Mouse (Mus musculus) 416B (cell line): Measurements from ENCODE around the gene Nup188.

Experiments
- DNase-seq: peaks from one replicate; pipeline ENCODE4 v3.0.0; 2011; ENCODE audit warnings: low read depth

The Nup188 gene

DNA sequence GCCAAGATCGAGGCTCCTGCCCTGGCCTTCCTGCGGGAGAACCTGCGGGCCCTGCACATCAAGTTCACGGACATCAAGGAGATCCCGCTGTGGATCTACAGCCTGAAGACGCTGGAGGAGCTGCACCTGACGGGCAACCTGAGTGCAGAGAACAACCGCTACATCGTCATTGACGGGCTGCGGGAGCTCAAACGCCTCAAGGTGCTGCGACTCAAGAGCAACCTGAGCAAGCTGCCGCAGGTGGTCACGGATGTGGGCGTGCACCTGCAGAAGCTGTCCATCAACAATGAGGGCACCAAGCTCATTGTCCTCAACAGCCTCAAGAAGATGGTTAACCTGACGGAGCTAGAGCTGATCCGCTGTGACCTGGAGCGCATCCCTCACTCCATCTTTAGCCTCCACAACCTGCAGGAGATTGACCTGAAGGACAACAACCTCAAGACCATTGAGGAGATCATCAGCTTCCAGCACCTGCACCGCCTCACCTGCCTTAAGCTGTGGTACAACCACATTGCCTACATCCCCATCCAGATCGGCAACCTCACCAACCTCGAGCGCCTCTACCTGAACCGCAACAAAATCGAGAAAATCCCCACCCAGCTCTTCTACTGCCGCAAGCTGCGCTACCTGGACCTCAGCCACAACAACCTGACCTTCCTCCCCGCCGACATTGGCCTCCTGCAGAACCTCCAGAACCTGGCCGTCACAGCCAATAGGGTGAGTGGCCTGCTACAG, 29.4 kb upstream of the Nup188 start:
- DNase-seq: no peak

DNA sequence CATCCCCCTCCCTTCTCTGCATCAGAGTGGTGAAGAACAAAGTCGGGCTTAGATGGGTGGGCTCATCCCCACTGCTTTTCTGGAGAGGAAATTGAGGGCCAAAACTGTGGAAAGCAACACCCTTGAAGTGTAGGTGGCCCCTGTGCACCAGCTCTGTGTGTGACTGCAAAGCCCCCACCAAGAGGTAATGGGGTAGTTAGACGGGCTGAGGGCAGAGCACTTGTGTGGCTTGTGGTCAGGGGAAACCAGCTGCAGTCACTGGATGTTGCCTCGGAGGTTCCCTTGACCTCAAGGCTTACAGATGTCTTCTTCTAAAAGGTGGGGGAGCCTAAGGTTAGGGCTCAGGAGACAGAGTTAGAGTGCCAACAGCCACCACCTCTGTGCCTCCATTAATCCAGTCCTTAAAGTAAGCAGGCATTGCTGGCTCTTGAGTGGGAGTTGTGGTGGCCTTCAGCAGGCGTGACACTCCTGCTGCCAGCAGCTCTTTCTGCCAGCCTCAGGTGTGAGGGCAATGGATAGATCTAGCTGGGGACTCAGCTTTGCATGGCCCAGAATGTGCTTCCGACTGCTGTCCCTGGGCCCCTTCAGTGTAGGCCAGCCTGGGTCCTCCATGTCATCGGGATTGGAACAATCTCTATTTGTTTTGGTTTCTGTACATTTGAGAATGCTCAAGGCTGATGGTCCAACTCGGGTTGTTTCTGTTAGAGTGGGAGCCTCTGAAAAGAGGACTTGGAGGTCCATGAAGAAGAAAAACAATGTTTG, 28.3 kb upstream of the Nup188 start:
- peak; percentile 77 for DNase-seq

DNA sequence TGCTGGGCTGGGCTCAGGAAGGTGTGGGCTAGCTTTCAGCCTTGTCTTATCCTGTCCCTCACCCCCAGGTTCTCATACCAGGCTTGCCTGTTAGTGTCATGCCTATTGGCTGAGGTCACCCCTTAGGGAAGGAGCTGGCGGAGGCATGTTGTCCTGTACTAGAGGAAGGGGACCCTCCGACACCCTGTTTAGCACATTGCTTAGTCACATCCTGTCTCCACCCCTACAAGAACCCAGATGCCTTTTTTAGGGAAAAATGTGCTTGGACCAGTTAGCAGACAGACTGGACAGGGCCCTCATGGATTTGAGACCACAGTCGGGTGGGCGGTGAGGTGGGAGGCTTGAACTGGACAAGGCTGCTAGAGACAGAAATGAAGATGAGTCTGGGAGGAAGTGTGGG, 27.6 kb upstream of the Nup188 start:
- DNase-seq: peak; percentile 62

GRCm38 (mm10) chr2:30259131-30260064, 26.8 kb upstream of the Nup188 start:
- no peak for DNase-seq

GRCm38 (mm10) chr2:30261064-30261736, 25.0 kb upstream of the Nup188 start:
- peak; percentile 59 for DNase-seq

- DNase-seq: no peak
Measured at GRCm38 (mm10) chr2:30261921-30262839, 24.0 kb upstream of the Nup188 start.

DNA sequence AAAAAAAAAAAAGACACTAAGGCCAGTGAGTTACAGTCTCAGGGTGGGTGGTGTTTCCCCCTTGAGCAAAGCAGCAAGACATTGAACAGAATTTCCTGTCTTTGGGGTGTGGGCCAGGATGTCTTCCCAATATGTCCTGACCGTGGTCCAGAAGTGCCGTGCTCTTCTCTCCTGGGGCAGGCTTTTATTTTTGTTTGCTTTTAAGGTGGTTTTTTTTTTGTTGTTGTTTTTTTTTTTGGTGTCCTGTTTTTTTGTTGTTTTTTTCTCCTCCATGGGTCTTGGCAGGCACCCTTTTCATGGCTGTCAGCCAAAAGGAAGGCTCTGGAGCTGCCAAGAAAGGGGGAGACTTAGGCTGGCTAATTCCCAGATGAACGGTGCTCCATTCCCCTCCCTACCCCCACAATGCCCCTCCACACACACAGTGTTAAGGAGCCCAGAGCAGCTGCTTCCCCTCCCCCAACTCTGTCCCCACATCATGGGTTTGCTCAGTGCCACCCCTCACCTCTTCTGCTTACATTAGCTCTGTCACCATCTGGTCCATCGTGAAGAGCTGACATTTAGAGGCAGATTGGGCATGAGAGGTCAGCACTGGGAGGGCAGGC, 23.3 kb upstream of the Nup188 start:
- no peak for DNase-seq

DNA sequence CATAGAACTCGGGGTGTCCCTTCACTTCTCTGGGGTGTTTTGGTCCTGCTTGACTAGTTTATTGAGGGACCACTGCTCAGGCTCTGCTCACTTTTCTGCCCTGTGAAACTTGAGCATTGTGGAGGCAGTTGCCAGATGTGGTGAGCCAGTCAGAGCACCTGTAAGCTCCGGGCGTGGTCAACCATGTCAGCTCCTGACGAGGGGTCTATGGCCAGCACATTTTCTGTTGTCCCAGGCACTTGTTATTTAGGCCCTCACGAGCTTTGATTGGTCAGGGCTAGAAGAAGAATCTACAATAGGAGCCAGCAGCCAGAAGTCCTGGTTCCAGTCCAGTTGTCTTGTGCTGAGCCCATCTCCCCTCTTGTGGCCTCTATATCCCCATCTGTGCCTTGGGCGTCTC, 22.4 kb upstream of the Nup188 start:
- DNase-seq: no peak

DNA sequence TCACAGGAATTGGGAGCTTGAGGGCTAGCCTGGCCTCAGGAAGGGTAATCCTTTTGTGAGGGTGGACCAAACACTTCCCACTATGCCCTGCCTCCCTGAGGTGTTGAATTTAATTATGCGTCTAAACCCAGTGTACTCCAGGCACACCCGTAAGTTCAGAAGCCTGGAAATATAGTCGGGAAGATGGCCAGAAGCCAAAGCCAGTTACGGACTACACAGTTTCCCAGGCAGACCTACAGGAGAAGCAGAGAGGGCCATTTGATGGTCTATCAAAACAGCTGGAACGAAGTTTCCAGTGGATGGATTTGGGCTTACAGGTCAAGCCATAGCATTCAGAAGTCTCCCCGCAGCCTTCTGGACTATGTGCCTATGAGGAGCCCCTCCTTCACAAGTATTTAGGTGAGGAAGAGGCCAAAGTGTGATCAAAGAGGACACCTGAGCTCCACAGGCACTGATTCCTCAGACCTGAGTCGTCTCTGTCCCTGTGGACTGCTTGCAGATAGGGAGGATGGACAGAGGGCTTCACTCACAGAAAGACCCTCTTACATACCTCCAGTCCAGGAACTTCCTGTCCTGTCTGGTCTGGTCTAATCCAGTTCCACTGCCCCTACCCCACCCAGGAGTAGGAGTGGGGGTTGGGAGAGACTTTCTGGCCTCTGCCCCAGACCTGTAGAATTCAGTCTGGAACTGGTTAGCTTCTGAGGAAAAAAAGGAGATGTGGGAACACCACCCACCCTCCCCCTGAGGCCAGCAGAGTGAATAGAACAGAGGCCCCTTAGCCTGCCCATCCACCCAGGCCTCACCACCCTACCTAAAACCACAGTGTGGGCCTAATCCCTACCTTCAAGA, 21.3 kb upstream of the Nup188 start:
- no peak for DNase-seq

- DNase-seq: no peak
Measured at GRCm38 (mm10) chr2:30265767-30266253, 20.4 kb upstream of the Nup188 start, which contains the start of gene Phyhd1. TSS of gene Phyhd1 (plus strand) at chr2:30266203.

GRCm38 (mm10) chr2:30266392-30266941, 19.7 kb upstream of the Nup188 start:
- DNase-seq: peak; percentile 57

DNA sequence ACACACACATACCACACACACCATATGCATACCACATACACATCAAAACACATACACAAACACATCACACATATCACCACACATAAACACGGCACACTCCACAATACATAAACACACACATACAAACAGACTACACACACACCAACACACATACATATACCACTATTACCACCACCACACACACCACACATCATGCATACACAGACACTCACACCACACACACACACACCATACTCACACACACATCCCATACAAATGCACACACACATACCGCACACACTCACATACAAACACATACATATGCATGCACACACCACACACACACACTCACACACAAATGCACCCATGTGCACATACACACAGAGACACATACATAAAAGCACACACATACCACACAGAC, 18.7 kb upstream of the Nup188 start:
- no peak for DNase-seq

GRCm38 (mm10) chr2:30268371-30268770, 17.8 kb upstream of the Nup188 start:
- DNase-seq: no peak

DNA sequence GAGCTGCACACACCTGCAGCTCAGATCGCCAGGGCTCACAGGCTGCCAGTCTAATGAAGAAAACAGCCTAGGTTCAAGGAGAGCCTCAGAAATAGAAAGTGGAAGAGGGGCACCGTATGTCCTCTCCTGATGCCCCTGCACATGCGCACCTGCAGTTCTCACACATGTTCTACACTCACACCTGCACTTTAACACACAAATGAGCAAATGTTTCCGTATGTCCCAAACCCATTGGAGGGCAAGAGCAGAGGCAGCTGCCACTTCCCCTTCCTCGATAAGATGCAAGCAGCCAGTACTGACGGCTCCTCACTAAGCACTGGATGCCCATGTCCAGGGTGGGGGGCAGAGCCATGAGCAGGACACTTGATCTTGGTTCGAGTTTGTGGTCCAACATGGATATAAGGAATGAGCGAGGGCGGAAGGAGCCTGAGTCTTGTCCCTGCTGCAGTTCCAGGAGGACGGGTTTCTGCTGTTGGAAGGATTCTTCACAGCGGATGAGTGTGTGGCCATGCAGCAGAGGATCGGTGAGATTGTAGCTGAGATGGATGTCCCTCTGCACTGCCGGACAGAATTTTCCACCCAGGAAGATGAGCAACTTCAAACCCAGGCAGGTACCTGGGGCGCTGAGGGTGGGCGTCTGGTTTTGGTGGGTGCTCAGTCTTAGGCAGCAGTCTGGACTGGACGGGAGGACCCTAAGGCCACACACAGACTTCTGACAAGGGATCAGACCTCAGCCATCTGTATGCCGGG, 16.8 kb upstream of the Nup188 start:
- DNase-seq: no peak

GRCm38 (mm10) chr2:30270134-30270533, 16.1 kb upstream of the Nup188 start:
- DNase-seq: peak; percentile 99

GRCm38 (mm10) chr2:30280743-30281142, 5.5 kb upstream of the Nup188 start, which contains the start of gene Gm28038:
TSS of gene Gm28038 (plus strand) at chr2:30281043.
- DNase-seq: no peak

GRCm38 (mm10) chr2:30281651-30282050, 4.5 kb upstream of the Nup188 start:
- DNase-seq: no peak

- DNase-seq: no peak
Measured at GRCm38 (mm10) chr2:30283193-30283592, 3.0 kb upstream of the Nup188 start.
